Mouse (Mus musculus) megakaryocyte, embryonic 14.5 days (primary cell): ENCODE data around the gene Fam89b. TPM values are rescaled to one million over a fixed set of nuclear protein-coding genes. Genes with fewer than 3 reads are reported as not detected.

Experiments used
- H3K27me3 ChIP-seq: replicated peaks from 2 replicates; pipeline ENCODE3; 2012; ENCODE audit warnings: inconsistent platforms
- H3K36me3 ChIP-seq: replicated peaks from 2 replicates; pipeline ENCODE3; 2012; ENCODE audit warnings: low read length, inconsistent platforms, mixed read lengths
- H3K4me1 ChIP-seq: 2 replicates; pipeline ENCODE4 v1.6.1; 2012; ENCODE audit warnings: inconsistent platforms
- H3K4me3 ChIP-seq: replicated peaks from 2 replicates; pipeline ENCODE3; 2012; ENCODE audit warnings: moderate library complexity, mild to moderate bottlenecking, inconsistent platforms
- H3K9me3 ChIP-seq: 2 replicates; pipeline ENCODE4 v1.6.1; 2012; ENCODE audit warnings: inconsistent platforms
- FLI1 ChIP-seq: IDR thresholded peaks from 2 replicates; pipeline ENCODE4 v1.6.1; 2012; ENCODE audit warnings: low read length, inconsistent platforms, mixed read lengths
- GATA1 ChIP-seq: IDR thresholded peaks from 3 replicates; pipeline ENCODE4 v1.6.1; 2012; ENCODE audit warnings: mixed read lengths, low read length, inconsistent platforms, borderline replicate concordance
- polyA plus RNA-seq: library from polyadenylated mRNA; stranded (reverse); fragments of >175 nt; gene quantifications from 2 replicates; pipeline ENCODE4 v1.2.3, GENCODE M21; 2012; ENCODE audit warnings: low replicate concordance; ENCODE audit not compliant: insufficient read depth

Gene Fam89b
- polyA plus RNA-seq, 1 experiment: 173 TPM

- no peaks in the 10 kb centered on the region for H3K27me3 ChIP-seq
- peak within 1 kb of the TSS; percentile 96 for H3K4me3 ChIP-seq
- no peaks in the 10 kb centered on the region for H3K9me3 ChIP-seq
- H3K36me3 ChIP-seq: peaks cover 44% of the 10 kb centered on the region
- H3K4me1 ChIP-seq: peaks cover 85% of the 10 kb centered on the region
- TF ChIP-seq FLI1 (no peak), GATA1 (no peak)
Measured at GRCm38 (mm10) chr19:5725767-5726515, 3.5 kb downstream of the Fam89b start, which contains the start of gene Ehbp1l1. Ehbp1l1 (minus strand) TSS chr19:5726317.

DNA sequence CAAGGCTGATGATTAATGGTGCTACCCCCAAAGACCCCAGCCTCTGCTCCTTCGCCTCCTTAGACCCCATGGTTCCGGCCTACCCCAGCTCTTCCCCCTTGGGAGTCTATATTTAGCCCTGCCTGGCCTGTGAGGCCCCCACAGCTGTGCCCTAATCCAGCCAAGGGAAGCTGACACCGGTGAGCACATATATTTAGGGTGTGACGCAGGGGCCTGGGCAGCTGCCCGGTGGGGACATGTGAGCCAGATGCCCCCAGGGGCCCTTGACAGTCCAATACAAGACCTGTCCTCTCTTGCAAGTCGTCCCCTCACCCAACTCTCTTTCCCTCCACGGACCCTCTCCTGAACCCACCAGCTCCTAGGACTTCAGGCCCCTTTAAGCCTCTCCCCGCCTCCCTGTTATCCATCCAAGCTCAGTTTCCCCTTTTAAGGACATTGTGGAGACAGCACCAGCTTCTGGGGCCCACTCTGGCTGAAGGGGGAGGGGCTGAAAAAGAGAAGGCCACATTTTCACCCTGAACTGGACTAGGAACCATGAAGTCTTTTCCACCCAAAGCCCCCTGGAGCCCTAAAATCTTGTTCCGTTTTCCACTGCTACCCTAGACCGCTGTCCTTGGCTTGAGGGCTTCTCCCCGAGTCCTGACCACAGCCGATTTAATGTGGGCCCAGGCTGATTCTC, 4.3 kb downstream of the Fam89b start:
- peaks cover 48% of the 10 kb centered on the region for H3K36me3 ChIP-seq
- H3K4me3 ChIP-seq: peak overlapping the region; percentile 96
- no peak for TF ChIP-seq FLI1
- no peak for TF ChIP-seq GATA1
- peaks cover 85% of the 10 kb centered on the region for H3K4me1 ChIP-seq
- no peaks in the 10 kb centered on the region for H3K9me3 ChIP-seq
- H3K27me3 ChIP-seq: no peaks in the 10 kb centered on the region

- Histone ChIP-seq H3K27me3 (no peaks in the 10 kb centered on the region), H3K4me3 (peak overlapping the region; percentile 96), H3K4me1 (peaks cover 85% of the 10 kb centered on the region), H3K9me3 (no peaks in the 10 kb centered on the region), H3K36me3 (peaks cover 52% of the 10 kb centered on the region)
- TF ChIP-seq FLI1 (no peak), GATA1 (no peak)
Measured at GRCm38 (mm10) chr19:5724549-5724941, 4.9 kb downstream of the Fam89b start.

DNA sequence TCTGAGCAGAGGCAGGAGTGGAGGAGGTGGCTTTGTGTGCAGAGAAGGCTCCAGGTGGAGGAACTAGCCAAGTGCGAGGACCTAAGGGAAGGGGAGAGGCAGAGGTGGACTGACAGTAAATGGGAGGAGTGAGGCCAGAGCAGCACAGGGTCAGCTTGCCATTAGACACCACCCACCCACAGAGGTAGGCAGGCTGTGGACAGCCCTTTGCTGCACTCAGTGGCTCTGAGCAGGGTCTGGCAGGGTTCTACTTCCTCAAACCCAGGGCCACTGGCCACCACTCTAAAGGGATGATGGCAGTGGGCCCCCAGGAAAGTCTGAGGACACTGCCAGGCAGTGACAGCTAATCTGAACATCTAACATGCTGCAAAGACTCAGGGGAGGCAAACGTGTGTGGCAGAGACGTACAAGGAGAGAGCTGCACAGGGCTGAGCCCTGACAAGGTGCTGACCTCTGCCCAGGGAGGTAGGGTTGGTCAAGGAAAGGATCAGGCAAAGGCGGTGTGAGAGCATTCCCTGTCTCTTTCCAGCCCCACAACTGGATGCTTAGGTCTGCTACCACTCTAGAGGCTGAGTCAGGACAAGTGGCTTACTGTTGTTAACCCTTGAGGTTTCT, 5.4 kb downstream of the Fam89b start:
- Histone ChIP-seq H3K36me3 (peaks cover 57% of the 10 kb centered on the region), H3K9me3 (no peaks in the 10 kb centered on the region), H3K27me3 (no peaks in the 10 kb centered on the region), H3K4me1 (peaks cover 84% of the 10 kb centered on the region), H3K4me3 (peak overlapping the region; percentile 96)
- TF ChIP-seq FLI1: no peak
- TF ChIP-seq GATA1: no peak; the same call in 2 of the 3 replicates

DNA sequence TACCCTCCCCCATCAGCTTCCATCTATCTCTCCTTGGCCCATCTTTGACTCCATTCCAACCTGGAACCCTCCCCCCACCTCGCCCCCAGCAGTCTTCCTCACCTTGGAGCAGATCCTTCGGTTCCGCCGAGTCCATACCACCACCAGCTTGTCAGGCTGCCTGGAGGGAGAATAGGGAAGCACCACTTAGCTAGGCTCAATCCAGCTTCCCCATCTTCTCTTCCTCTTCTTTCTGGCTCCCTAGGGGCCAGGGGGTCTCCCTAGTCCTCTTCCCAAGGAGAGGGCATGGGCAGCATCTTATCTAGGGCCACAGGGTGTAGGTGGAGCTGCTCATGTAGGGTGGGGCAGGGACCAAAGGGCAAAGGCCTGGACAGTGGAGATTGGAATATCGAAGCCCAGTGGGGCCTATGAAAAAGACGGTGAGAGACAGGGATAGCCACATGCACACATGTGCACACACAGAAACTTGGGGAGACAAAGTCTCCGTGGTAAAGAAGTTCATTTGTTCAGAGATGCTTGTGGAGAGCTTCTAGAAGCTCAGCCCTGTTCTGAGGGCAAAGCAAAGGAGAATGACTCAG, 6.5 kb downstream of the Fam89b start:
- Histone ChIP-seq H3K9me3 (no peaks in the 10 kb centered on the region), H3K4me3 (peak overlapping the region; percentile 60), H3K36me3 (peaks cover 64% of the 10 kb centered on the region), H3K4me1 (peaks cover 73% of the 10 kb centered on the region), H3K27me3 (no peaks in the 10 kb centered on the region)
- no peak for TF ChIP-seq FLI1
- TF ChIP-seq GATA1: no peak

DNA sequence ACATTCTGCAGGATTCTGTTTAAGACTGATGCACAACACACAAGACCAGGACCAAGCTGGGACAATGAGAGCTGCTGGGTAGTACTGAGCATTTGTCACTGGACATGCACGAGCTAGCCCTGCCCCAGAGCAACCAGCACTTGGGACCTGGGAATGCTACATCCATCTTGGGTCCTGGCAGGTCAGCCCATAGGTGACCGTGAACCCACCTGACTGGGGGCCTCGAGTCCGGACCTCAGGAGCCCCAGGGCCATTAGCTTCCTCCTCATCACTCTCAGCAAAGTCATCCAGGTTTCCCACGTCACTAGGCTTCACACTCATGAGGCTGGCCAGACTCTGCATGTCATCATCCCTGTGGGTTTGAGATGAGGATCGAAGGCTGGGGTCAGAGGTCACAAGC, 8.2 kb downstream of the Fam89b start:
- peaks cover 81% of the 10 kb centered on the region for H3K36me3 ChIP-seq
- H3K4me3 ChIP-seq: no peak overlapping the region

GRCm38 (mm10) chr19:5716955-5717354, 12.5 kb downstream of the Fam89b start:
- Histone ChIP-seq H3K36me3 (peaks cover 100% of the 10 kb centered on the region), H3K4me1 (peaks cover 83% of the 10 kb centered on the region), H3K4me3 (no peak overlapping the region), H3K27me3 (no peaks in the 10 kb centered on the region), H3K9me3 (no peaks in the 10 kb centered on the region)
- TF ChIP-seq FLI1 (no peak), GATA1 (no peak)

More for the DNA sequence above, 8.2 kb downstream of the Fam89b start:
- Histone ChIP-seq H3K4me1 (peaks cover 70% of the 10 kb centered on the region), H3K9me3 (no peaks in the 10 kb centered on the region), H3K27me3 (no peaks in the 10 kb centered on the region)
- TF ChIP-seq FLI1 (no peak), GATA1 (no peak)

DNA sequence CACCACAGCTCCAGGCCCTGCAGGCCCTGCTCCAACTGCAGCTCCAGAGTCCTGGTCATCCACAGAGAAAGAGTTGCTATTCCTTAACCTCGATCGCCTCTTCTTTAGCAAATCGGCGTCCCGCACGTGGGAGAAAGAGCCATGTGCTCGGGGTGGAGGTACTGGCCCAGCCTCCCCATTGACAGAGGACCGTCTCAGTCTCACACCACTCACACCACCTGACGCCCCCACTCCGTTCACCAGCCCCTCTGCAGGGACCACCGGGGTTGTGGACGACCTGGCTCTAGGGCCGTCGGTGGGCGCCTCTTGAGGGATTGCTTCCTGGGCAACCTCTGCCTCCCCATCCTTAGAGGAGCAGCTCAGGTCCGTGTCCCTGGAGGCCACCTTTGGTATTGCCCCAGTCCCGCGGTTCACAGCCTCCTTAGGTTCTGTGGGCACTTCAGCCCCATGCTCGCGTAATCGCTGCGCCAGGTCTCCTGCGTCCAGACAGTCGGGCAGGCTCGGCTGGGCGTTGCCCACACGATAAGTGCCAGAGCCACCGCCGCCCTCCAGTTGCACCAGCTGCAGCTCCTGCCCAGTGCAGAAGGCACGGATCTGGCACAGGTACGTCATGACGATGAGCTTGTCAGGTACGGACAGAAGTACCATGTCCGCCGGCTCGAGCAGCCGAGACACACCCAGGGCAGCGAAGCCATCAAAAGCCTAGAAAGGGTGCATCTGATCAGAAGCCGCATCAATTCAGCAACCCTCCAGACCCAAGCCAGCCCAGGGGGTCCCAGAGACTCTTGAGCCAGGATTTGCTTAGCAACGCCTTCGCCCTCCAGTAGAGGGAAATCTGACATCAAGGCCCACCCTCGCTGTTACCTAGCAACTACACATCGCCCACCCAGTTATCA, 13.4 kb downstream of the Fam89b start:
- peaks cover 100% of the 10 kb centered on the region for H3K36me3 ChIP-seq
- peaks cover 81% of the 10 kb centered on the region for H3K4me1 ChIP-seq
- no peaks in the 10 kb centered on the region for H3K27me3 ChIP-seq
- H3K9me3 ChIP-seq: no peaks in the 10 kb centered on the region
- TF ChIP-seq GATA1 (no peak), FLI1 (no peak)
- peak overlapping the region; percentile 23 for H3K4me3 ChIP-seq

GRCm38 (mm10) chr19:5713730-5714129, 15.7 kb downstream of the Fam89b start:
- Histone ChIP-seq H3K27me3 (no peaks in the 10 kb centered on the region), H3K9me3 (no peaks in the 10 kb centered on the region), H3K36me3 (peaks cover 98% of the 10 kb centered on the region), H3K4me3 (peak overlapping the region; percentile 26), H3K4me1 (peaks cover 74% of the 10 kb centered on the region)
- no peak for TF ChIP-seq GATA1
- TF ChIP-seq FLI1: no peak
